9 mouse cellular contexts compared by ENCODE assay signal in the genomic region with DNA sequence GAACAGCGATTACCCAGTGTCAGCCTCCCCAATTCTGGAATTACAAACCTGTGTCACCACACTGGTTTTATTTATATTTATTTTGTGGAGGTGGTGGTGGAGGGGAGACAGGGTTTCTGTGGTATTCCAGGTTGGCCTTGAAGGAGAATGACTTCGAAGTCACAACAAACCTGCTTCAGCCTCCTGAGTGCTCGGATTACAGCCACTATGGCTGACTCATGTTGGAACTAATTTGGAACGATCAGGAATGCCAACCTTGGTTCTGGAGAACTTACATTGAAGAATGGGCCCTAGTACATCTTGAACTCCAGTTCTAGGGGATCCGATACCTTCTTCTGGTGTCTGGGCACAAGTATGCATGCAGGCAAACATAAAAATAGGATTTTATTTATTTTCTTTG. TPM values are rescaled to one million over a fixed set of nuclear protein-coding genes. Genes with fewer than 3 reads are reported as not detected.
DNase-seq lines count a peak whose midpoint lies in the region; ATAC-seq and TF ChIP-seq lines count a peak whose summit lies in the region.
"Had no signal": no experiment of that assay in that cellular context is flagged by ENCODE, and none has a peak within 500 bp of the region (broad histone marks: within the 10 kb centered on the region; RNA-seq: fewer than 3 reads in every experiment).

No protein-coding gene starts in this region.

- H3K36me3 ChIP-seq in heart, adult 2 months (ENCODE audit: control insufficient read depth, insufficient read depth, low read length), result peaks cover 15% of the 10 kb centered on the region
- H3K36me3 ChIP-seq in midbrain, embryonic 10.5 days, result no peaks in the 10 kb centered on the region

- peaks cover 11% of the 10 kb centered on the region for H3K79me2 ChIP-seq in heart, adult 2 months (replicated peaks; ENCODE audit: control insufficient read depth, insufficient read depth, low read length)

- H3K27me3 ChIP-seq in heart, adult 2 months (ENCODE audit: control insufficient read depth, insufficient read depth, low read length), result no peaks in the 10 kb centered on the region
- no peaks in the 10 kb centered on the region for H3K27me3 ChIP-seq in midbrain, embryonic 10.5 days (ENCODE audit: low read depth, poor library complexity, severe bottlenecking)
- H3K27me3 ChIP-seq: Patski had no signal

- H3K9me3 ChIP-seq in midbrain, embryonic 10.5 days (replicated peaks), result no peaks in the 10 kb centered on the region

- peak overlapping the region; percentile 96 for H3K27ac ChIP-seq in heart, adult 2 months
- peak overlapping the region; percentile 90 for H3K27ac ChIP-seq in bone marrow macrophage, adult 2 months (ENCODE audit: insufficient read depth, low read depth, low read length)
- H3K27ac ChIP-seq in midbrain, embryonic 10.5 days (replicated peaks), result 0 out of 2 replicates have a peak overlapping the region, but pooled peaks have one; percentile 96

- DNase-seq in heart, adult 2 months, result no peak
- no peak for DNase-seq in heart, postnatal 4 days
- peak; percentile 9 to 17 for DNase-seq in heart, postnatal 36 days
- DNase-seq in midbrain, embryonic 10.5 days (ENCODE audit: low spot score), result no peak
- DNase-seq in urinary bladder, postnatal 4 days (ENCODE audit: low spot score in 2 of 2), result no peak
- DNase-seq in testis, postnatal 14 days (ENCODE audit: low spot score), result no peak

- intact Hi-C loops in heart, adult 2 months (cut with DNase I), result no loop called here
- intact Hi-C loops in heart, postnatal 36 days (cut with DNase I), result no loop called here

- peaks cover 3% of the 10 kb centered on the region for H3K4me1 ChIP-seq in heart, adult 2 months (ENCODE audit: control insufficient read depth, insufficient read depth, low read length)
- H3K4me1 ChIP-seq in bone marrow macrophage, adult 2 months (ENCODE audit: control insufficient read depth, insufficient read depth, low read length), result peaks cover 13% of the 10 kb centered on the region
- H3K4me1 ChIP-seq in midbrain, embryonic 10.5 days, result peaks cover 29% of the 10 kb centered on the region

- TF ChIP-seq CTCF in heart, adult 2 months (IDR thresholded peaks at IDR 0.05), result no peak
- TF ChIP-seq CTCF in bone marrow macrophage, adult 2 months (IDR thresholded peaks at IDR 0.05; ENCODE audit: low read depth, low read length), result no peak

- no peak overlapping the region for H3K9ac ChIP-seq in heart, adult 2 months (ENCODE audit: low read depth, low read length)

- no peak for ATAC-seq in monocyte, adult 5-6 weeks (replicated peaks; ENCODE audit: insufficient number of reproducible peaks, low FRiP score, low TSS enrichment, poor library complexity, severe bottlenecking)

- WGBS in heart, adult 2 months, result 60% methylated on average over 5 of the region's 5 CpGs
- 72% methylated on average over 5 of the region's 5 CpGs for WGBS in midbrain, embryonic 10.5 days

- TF ChIP-seq EP300 in heart, adult 2 months (IDR thresholded peaks at IDR 0.05; ENCODE audit: insufficient read depth, low read depth, low read length), result no peak

- TF ChIP-seq POLR2A in heart, adult 2 months (IDR thresholded peaks at IDR 0.05; ENCODE audit: insufficient read depth, low read depth, low read length), result no peak
- TF ChIP-seq POLR2A in bone marrow macrophage, adult 2 months (IDR thresholded peaks at IDR 0.05; ENCODE audit: borderline replicate concordance, low read depth, low read length), result no peak

- H3K4me3 ChIP-seq in heart, adult 2 months, result peak overlapping the region; percentile 73; the same call in 1 of the 2 replicates
- H3K4me3 ChIP-seq in bone marrow macrophage, adult 2 months (ENCODE audit: insufficient read depth, low read length), result peak overlapping the region; percentile 64
- H3K4me3 ChIP-seq in midbrain, embryonic 10.5 days, result peak overlapping the region; percentile 89

RNA-seq across cellular contexts. Expression of gene BC005537, which starts 2.1 kb away (rescaled TPM):
- total RNA-seq in heart, adult 2 months (2021), result 100 to 1,000 TPM; 111 to 126 TPM
- polyA plus RNA-seq in heart, adult 2 months (2012; rRNA removed), result 30.7 and 50.1 TPM in 2 replicates
- total RNA-seq in heart, postnatal 4 days (2021), result 100 to 1,000 TPM; 156 to 166 TPM
- 575 and 610 TPM in 2 replicates for polyA plus RNA-seq in bone marrow macrophage, adult 2 months (2012; ENCODE audit: insufficient read depth, insufficient read length, missing spikeins)
- 100 to 1,000 TPM; 136 to 147 TPM for total RNA-seq in heart, postnatal 36 days (2021)
- polyA plus RNA-seq in midbrain, embryonic 10.5 days (2016; fragmentation: Nextera tagmentation; extraction: Ambion mirVana), result 8.3 and 10.4 TPM in 2 replicates
- total RNA-seq in monocyte, adult 5-6 weeks (2017), result 62.4 to 79.9 TPM (median 67.1 TPM) in 3 replicates

RNA-seq across cellular contexts. Expression of gene Acot13, which starts 32.0 kb away (rescaled TPM):
- 100 to 1,000 TPM; 383 to 456 TPM for total RNA-seq in heart, adult 2 months (2021)
- polyA plus RNA-seq in heart, adult 2 months (2012; rRNA removed), result 365 and 457 TPM in 2 replicates
- total RNA-seq in heart, postnatal 4 days (2021), result 100 to 1,000 TPM; 233 to 245 TPM
- polyA plus RNA-seq in bone marrow macrophage, adult 2 months (2012; ENCODE audit: insufficient read depth, insufficient read length, missing spikeins), result 81.0 and 91.3 TPM in 2 replicates
- 100 to 1,000 TPM; 418 to 460 TPM for total RNA-seq in heart, postnatal 36 days (2021)
- 56.1 and 56.7 TPM in 2 replicates for polyA plus RNA-seq in midbrain, embryonic 10.5 days (2016; fragmentation: Nextera tagmentation; extraction: Ambion mirVana)
- 27.0 to 33.5 TPM (median 33.2 TPM) in 3 replicates for total RNA-seq in monocyte, adult 5-6 weeks (2017)

RNA-seq across cellular contexts. Expression of gene Tdp2, which starts 32.1 kb away (rescaled TPM):
- total RNA-seq in heart, adult 2 months (2021), result 10 to 100 TPM; 12.0 to 13.1 TPM
- 8.0 and 14.5 TPM in 2 replicates for polyA plus RNA-seq in heart, adult 2 months (2012; rRNA removed)
- total RNA-seq in heart, postnatal 4 days (2021), result 10 to 100 TPM; 16.9 to 21.0 TPM
- 29.0 and 36.4 TPM in 2 replicates for polyA plus RNA-seq in bone marrow macrophage, adult 2 months (2012; ENCODE audit: insufficient read depth, insufficient read length, missing spikeins)
- 10 to 100 TPM; 14.6 to 17.0 TPM for total RNA-seq in heart, postnatal 36 days (2021)
- polyA plus RNA-seq in midbrain, embryonic 10.5 days (2016; fragmentation: Nextera tagmentation; extraction: Ambion mirVana), result 72.0 and 78.6 TPM in 2 replicates
- total RNA-seq in monocyte, adult 5-6 weeks (2017), result 44.8 to 50.7 TPM (median 49.0 TPM) in 3 replicates

RNA-seq across cellular contexts. Expression of gene Gmnn, which starts 37.7 kb away (rescaled TPM):
- total RNA-seq in heart, adult 2 months (2021), result 10 to 100 TPM; 45.9 to 72.3 TPM
- polyA plus RNA-seq in heart, adult 2 months (2012; rRNA removed), result 12.9 and 18.4 TPM in 2 replicates
- total RNA-seq in heart, postnatal 4 days (2021), result 10 to 100 TPM; 69.9 to 75.8 TPM
- 64.6 and 76.6 TPM in 2 replicates for polyA plus RNA-seq in bone marrow macrophage, adult 2 months (2012; ENCODE audit: insufficient read depth, insufficient read length, missing spikeins)
- total RNA-seq in heart, postnatal 36 days (2021), result 10 to 100 TPM; 48.5 to 52.9 TPM
- polyA plus RNA-seq in midbrain, embryonic 10.5 days (2016; fragmentation: Nextera tagmentation; extraction: Ambion mirVana), result 154 and 186 TPM in 2 replicates
- total RNA-seq in monocyte, adult 5-6 weeks (2017), result 27.5 to 35.1 TPM (median 30.2 TPM) in 3 replicates

RNA-seq across cellular contexts. Expression of gene D130043K22Rik, which starts 45.6 kb away (rescaled TPM):
- under 1 TPM in 1 of 2 experiments, not detected in 1; 0.05 TPM for total RNA-seq in heart, adult 2 months (2021)
- 0.04 TPM in 1 of 2 replicates, not detected in the other for polyA plus RNA-seq in heart, adult 2 months (2012; rRNA removed)
- under 1 TPM in 1 of 2 experiments, not detected in 1; 0.05 TPM for total RNA-seq in heart, postnatal 4 days (2021)
- not detected in 2 replicates for polyA plus RNA-seq in bone marrow macrophage, adult 2 months (2012; ENCODE audit: insufficient read depth, insufficient read length, missing spikeins)
- total RNA-seq in heart, postnatal 36 days (2021), result not detected
- polyA plus RNA-seq in midbrain, embryonic 10.5 days (2016; fragmentation: Nextera tagmentation; extraction: Ambion mirVana), result 0.48 and 0.92 TPM in 2 replicates
- total RNA-seq in monocyte, adult 5-6 weeks (2017), result not detected in 3 replicates

Comparison
In these comparisons a context has a peak if more than half of its experiments do, and no peak if none do; other contexts are left out.
1. DNase-seq: peak in heart, postnatal 36 days (2 of 2); none in heart, adult 2 months (0 of 2), heart, postnatal 4 days (single experiment), midbrain, embryonic 10.5 days (single experiment), urinary bladder, postnatal 4 days (0 of 2) and testis, postnatal 14 days (single experiment).
2. Peak in every context shown above with its lines, with median percentiles within 50 percentile points of each other: H3K27ac ChIP-seq and H3K4me3 ChIP-seq.